Mouse (Mus musculus): ENCODE data around the gene Jsrp1. TPM values are rescaled to one million over a fixed set of nuclear protein-coding genes. Genes with fewer than 3 reads are reported as not detected.

Jsrp1 gene
- polyA plus RNA-seq (2012; rRNA removed), result 0.03 and 0.50 TPM in 2 replicates

DNA sequence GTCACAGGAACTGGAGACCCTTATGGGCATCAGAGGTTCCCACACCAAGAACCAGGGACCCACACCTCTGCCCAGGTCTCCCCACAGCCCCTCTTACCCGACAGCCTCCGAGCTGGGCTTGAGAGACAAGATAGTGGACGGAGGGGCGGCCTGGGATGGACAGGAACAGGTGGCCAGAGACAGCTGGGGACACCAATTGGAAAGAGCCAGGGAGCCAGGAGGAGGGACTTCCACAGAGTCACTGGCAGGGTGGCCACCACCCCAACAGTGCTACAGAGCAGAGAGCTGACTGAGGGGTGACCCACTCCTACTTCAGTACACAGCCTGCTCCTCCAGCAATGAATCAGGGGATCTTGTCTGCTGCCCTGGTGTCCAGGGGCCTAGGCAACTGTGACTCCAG, at the start of gene Jsrp1:
Gene Jsrp1, minus strand, starts transcription at position 133 of the 400 bp plus-strand sequence.

DNA sequence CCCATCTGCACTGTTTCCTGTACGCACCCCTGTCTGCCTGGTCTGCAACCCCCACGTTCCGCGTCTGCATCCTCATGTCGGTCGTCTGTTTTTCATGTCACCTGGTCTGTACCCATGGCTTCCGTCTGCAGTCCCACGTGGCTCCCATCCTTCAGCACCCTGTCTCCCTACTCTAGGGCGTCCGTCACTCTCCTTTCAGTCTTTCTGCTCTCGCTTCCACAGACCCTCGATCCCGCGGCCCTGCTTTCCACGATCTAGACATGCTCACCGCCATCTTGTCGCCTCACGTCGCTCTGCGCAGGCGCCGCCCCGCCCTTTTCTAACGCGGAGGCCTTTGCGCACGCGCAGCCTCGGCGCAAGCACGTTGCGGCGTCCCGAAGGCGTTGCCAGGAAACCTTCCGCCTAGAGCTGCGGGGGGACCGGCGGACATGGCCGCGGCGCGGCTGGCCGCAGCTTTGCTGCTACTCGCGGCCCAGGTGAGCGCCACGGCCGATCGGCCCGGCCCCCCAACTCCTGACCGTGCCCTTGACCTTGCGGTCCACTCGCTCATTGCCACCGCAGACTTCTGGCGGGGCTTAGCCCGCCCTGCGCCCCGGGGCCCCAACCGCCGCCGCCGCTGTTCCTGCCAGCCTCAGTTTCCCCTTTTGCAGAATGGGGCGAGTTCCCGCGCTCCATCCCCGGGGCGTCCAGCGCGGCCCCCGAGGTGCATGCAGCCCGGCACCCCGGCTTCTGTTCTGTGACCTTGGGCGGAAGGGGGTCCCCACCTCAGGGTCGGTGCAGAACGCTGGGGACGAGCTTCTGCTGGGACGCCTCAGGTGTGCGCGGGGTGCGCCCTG, 41.8 kb upstream of the Jsrp1 start, which contains the start of the genes Lsm7 and Sppl2b:
Gene Lsm7, minus strand, starts transcription at position 297 of the 836 bp plus-strand sequence.
Gene Sppl2b, plus strand, starts transcription at position 363 of the 836 bp plus-strand sequence.

GRCm38 (mm10) chr10:80843931-80844547, 30.7 kb upstream of the Jsrp1 start, which contains the start of gene Lingo3:
Gene Lingo3, minus strand, starts transcription at chr10:80844039.

DNA sequence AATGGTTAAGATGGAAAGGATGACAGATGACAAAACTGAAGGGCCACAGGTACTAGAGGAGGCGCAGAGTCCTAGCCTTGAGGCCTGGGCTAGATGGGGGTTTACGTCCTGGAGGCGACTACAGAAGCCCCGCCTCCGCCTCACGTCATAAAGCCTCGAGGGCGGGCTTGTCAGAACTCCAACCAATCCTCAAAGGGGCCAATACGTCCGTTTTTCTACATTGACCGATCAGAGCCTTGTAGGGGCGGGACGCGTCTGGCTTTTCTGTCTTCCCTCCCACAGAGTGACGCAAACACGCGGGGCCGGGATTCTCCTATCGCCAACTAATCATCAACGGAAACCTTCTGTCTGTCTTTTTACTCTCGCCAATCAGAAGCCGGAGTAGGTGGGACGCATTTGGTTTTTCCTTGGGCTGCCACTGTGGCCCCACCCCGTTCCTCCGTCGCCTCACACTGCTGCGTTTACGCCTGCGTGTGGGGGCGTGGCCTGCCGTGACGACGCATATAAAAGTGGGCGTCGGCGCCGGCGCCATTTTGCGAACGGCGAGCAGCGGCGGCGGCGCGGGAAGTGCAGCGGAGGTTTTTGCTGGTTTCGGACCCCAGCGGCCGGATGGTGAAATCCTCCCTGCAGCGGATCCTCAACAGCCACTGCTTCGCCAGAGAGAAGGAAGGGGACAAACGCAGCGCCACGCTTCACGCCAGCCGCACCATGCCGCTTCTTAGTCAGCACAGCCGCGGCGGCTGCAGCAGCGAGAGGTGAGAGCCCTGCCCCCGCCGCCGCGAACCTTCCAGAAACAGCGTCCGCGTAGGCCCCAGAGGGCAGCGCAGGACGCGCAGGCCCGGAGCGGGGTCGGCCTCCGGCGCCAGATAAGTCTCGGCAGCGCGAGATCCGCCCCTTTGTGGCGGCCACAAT, 13.1 kb upstream of the Jsrp1 start, which contains the start of gene Oaz1:
Gene Oaz1, plus strand, starts transcription at position 506 of the 912 bp plus-strand sequence.

DNA sequence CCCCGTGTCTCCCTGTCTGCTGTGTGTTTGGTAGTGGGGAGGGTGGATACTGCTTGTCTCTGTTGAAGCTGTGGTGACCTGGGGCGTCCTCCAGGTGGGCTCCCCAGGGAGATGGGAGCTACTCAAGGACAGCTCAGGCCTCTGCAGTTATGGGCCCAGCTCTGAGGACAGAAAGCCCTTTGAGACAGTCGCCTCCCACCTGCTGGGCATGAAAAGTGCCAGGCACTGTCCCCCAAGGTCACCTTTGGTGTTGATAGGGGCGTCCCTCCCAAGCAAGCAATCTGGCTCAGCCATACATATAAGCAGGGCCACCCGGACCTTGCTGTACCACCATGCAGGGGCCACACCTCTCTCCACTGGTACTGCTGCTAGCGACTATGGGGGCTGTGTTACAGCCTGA, 8.4 kb downstream of the Jsrp1 start, which contains the start of gene Amh:
Gene Amh, plus strand, starts transcription at position 328 of the 400 bp plus-strand sequence.

GRCm38 (mm10) chr10:80798150-80799006, 14.9 kb downstream of the Jsrp1 start, which contains the start of the genes Sf3a2 and Plekhj1:
Gene Sf3a2, plus strand, starts transcription at chr10:80798198.
Gene Plekhj1, minus strand, starts transcription at chr10:80798626.

Other genes starting within 250 kb of the Jsrp1 start
- gene Klf16, start 236.2 kb downstream of the Jsrp1 start, polyA plus RNA-seq (2012; rRNA removed), result 12.0 and 13.6 TPM in 2 replicates
- 34.0 and 39.9 TPM in 2 replicates for gene Abhd17a, start 223.2 kb downstream of the Jsrp1 start, polyA plus RNA-seq (2012; rRNA removed)
- 16.7 and 22.6 TPM in 2 replicates for gene Scamp4, start 210.6 kb downstream of the Jsrp1 start, polyA plus RNA-seq (2012; rRNA removed)
- gene Adat3, start 210.6 kb downstream of the Jsrp1 start, polyA plus RNA-seq (2012; rRNA removed), result 4.5 and 5.6 TPM in 2 replicates
- 1.0 and 1.4 TPM in 2 replicates for gene Gm49322, start 207.5 kb downstream of the Jsrp1 start, polyA plus RNA-seq (2012; rRNA removed)
- gene Csnk1g2, start 190.7 kb downstream of the Jsrp1 start, polyA plus RNA-seq (2012; rRNA removed), result 45.6 and 48.1 TPM in 2 replicates
- gene Btbd2, start 156.4 kb downstream of the Jsrp1 start, polyA plus RNA-seq (2012; rRNA removed), result 7.5 and 8.3 TPM in 2 replicates
- 49.3 and 57.7 TPM in 2 replicates for gene Mknk2, start 135.4 kb downstream of the Jsrp1 start, polyA plus RNA-seq (2012; rRNA removed)
- 11.6 and 12.9 TPM in 2 replicates for gene Mob3a, start 111.5 kb downstream of the Jsrp1 start, polyA plus RNA-seq (2012; rRNA removed)
- 8.7 and 9.9 TPM in 2 replicates for gene Izumo4, start 111.3 kb downstream of the Jsrp1 start, polyA plus RNA-seq (2012; rRNA removed)
- 22.8 and 25.7 TPM in 2 replicates for gene Ap3d1, start 71.2 kb downstream of the Jsrp1 start, polyA plus RNA-seq (2012; rRNA removed)
- gene Dot1l, start 58.3 kb downstream of the Jsrp1 start, polyA plus RNA-seq (2012; rRNA removed), result 6.3 and 11.7 TPM in 2 replicates
- gene Sf3a2, start 15.3 kb downstream of the Jsrp1 start, polyA plus RNA-seq (2012; rRNA removed), result 36.9 and 42.4 TPM in 2 replicates
- 44.3 and 48.4 TPM in 2 replicates for gene Plekhj1, start 14.9 kb downstream of the Jsrp1 start, polyA plus RNA-seq (2012; rRNA removed)
- 0.31 and 0.32 TPM in 2 replicates for gene Amh, start 8.3 kb downstream of the Jsrp1 start, polyA plus RNA-seq (2012; rRNA removed)
- gene Oaz1, start 13.2 kb upstream of the Jsrp1 start, polyA plus RNA-seq (2012; rRNA removed), result 574 and 704 TPM in 2 replicates
- not detected in 2 replicates for gene Lingo3, start 30.5 kb upstream of the Jsrp1 start, polyA plus RNA-seq (2012; rRNA removed)
- gene Lsm7, start 41.7 kb upstream of the Jsrp1 start, polyA plus RNA-seq (2012; rRNA removed), result 222 and 233 TPM in 2 replicates
- gene Sppl2b, start 41.8 kb upstream of the Jsrp1 start, polyA plus RNA-seq (2012; rRNA removed), result 58.7 and 66.2 TPM in 2 replicates
- 0.02 and 0.05 TPM in 2 replicates for gene Tmprss9, start 58.4 kb upstream of the Jsrp1 start, polyA plus RNA-seq (2012; rRNA removed)
- gene Timm13, start 87.5 kb upstream of the Jsrp1 start, polyA plus RNA-seq (2012; rRNA removed), result 99.7 and 111 TPM in 2 replicates
- 11.5 and 11.8 TPM in 2 replicates for gene Lmnb2, start 104.7 kb upstream of the Jsrp1 start, polyA plus RNA-seq (2012; rRNA removed)
- 2.1 and 2.2 TPM in 2 replicates for gene Gadd45b, start 116.6 kb upstream of the Jsrp1 start, polyA plus RNA-seq (2012; rRNA removed)
- 0.25 and 0.29 TPM in 2 replicates for gene Gng7, start 201.4 kb upstream of the Jsrp1 start, polyA plus RNA-seq (2012; rRNA removed)
- gene Diras1, start 212.2 kb upstream of the Jsrp1 start, polyA plus RNA-seq (2012; rRNA removed), result 0.01 TPM in 1 of 2 replicates, not detected in the other
- gene Slc39a3, start 223.9 kb upstream of the Jsrp1 start, polyA plus RNA-seq (2012; rRNA removed), result 3.4 and 3.8 TPM in 2 replicates
- 33.9 and 37.4 TPM in 2 replicates for gene Sgta, start 246.7 kb upstream of the Jsrp1 start, polyA plus RNA-seq (2012; rRNA removed)